In the genomic region with DNA sequence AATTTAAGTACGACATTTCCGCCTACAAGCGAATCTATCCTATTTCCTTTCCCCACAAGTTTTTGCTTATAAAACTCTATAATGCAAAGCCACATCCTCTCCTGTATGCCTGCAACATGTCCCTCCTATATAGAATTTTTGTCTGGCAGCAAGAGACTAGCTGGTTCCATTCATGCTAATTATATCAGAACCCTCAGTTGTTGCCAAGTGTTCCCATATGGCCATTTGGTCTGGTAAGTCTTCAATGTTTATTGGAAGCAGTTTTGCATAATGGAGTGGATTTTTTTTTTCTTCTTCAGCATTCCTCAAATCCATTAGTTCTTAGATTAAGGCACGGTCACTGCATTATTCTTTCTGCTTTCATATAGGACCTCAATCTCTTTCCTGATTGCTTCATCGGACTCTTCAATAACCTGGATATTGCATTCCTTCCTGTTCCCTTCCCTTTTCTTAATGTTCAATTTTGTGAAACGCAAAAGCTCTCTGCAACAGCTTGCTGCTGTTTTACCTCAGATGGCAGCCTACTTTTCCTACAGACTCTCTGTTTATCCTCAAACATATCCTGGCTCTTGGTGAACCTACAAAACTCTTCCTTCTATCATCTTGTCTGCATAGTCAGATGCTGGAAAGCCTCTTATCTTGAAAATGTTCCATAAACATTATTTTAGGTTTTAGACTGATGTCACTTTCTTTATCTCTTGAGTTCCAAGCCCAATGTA, we compare ENCODE assay signal across 24 mouse cellular contexts. TPM values are rescaled to one million over a fixed set of nuclear protein-coding genes. Genes with fewer than 3 reads are reported as not detected.
DNase-seq lines count a peak whose midpoint lies in the region; ATAC-seq lines count a peak whose summit lies in the region.
"Had no signal": no experiment of that assay in that cellular context is flagged by ENCODE, and none has a peak within 500 bp of the region (broad histone marks: within the 10 kb centered on the region; RNA-seq: fewer than 3 reads in every experiment).

No protein-coding gene starts in this region.

- no peak overlapping the region for H3K4me3 ChIP-seq in forebrain, embryonic 14.5 days (ENCODE audit: low read depth, low read length)
- no peak overlapping the region for H3K4me3 ChIP-seq in forebrain, embryonic 11.5 days (ENCODE audit: low read depth, low read length)
- no peak overlapping the region for H3K4me3 ChIP-seq in heart, embryonic 10.5 days
- H3K4me3 ChIP-seq in neural tube, embryonic 15.5 days (replicated peaks) = no peak overlapping the region
- H3K4me3 ChIP-seq: forebrain, embryonic 15.5 days; hindbrain, embryonic 15.5 days; megakaryocyte, embryonic 14.5 days; neural tube, embryonic 13.5 days had no signal

- 85% methylated on average over 6 of the region's 6 CpGs for WGBS in forebrain, embryonic 14.5 days
- WGBS in forebrain, embryonic 11.5 days = 89% methylated on average over 6 of the region's 6 CpGs
- WGBS in heart, embryonic 10.5 days = 88% methylated on average over 6 of the region's 6 CpGs
- 90% methylated on average over 6 of the region's 6 CpGs for WGBS in neural tube, embryonic 15.5 days

- no peak for ATAC-seq in forebrain, embryonic 14.5 days
- no peak for ATAC-seq in forebrain, embryonic 11.5 days (replicated peaks; ENCODE audit: low FRiP score)
- ATAC-seq in neural tube, embryonic 15.5 days (ENCODE audit: low FRiP score) = no peak
- ATAC-seq: forebrain, embryonic 15.5 days; Patski had no signal

- H3K9me3 ChIP-seq in forebrain, embryonic 14.5 days (replicated peaks; ENCODE audit: control insufficient read depth, low read length) = no peaks in the 10 kb centered on the region
- H3K9me3 ChIP-seq in forebrain, embryonic 11.5 days (ENCODE audit: control insufficient read depth, low read length) = no peaks in the 10 kb centered on the region
- no peaks in the 10 kb centered on the region for H3K9me3 ChIP-seq in heart, embryonic 10.5 days
- no peaks in the 10 kb centered on the region for H3K9me3 ChIP-seq in neural tube, embryonic 15.5 days (replicated peaks)
- H3K9me3 ChIP-seq: forebrain, embryonic 15.5 days; G1E; hindbrain, embryonic 15.5 days; megakaryocyte, embryonic 14.5 days; neural tube, embryonic 13.5 days had no signal

- H3K27me3 ChIP-seq in forebrain, embryonic 14.5 days (replicated peaks; ENCODE audit: control insufficient read depth, insufficient read depth, low read length) = no peaks in the 10 kb centered on the region
- H3K27me3 ChIP-seq in forebrain, embryonic 11.5 days (ENCODE audit: control insufficient read depth, insufficient read depth, low read length) = no peaks in the 10 kb centered on the region
- no peaks in the 10 kb centered on the region for H3K27me3 ChIP-seq in heart, embryonic 10.5 days (ENCODE audit: insufficient read depth, poor library complexity, severe bottlenecking)
- no peaks in the 10 kb centered on the region for H3K27me3 ChIP-seq in neural tube, embryonic 15.5 days (replicated peaks)
- H3K27me3 ChIP-seq: CH12.LX; forebrain, embryonic 15.5 days; hindbrain, embryonic 15.5 days; megakaryocyte, embryonic 14.5 days; neural tube, embryonic 13.5 days; Patski had no signal

- no peaks in the 10 kb centered on the region for H3K36me3 ChIP-seq in forebrain, embryonic 14.5 days (ENCODE audit: control insufficient read depth, insufficient read depth, low read length)
- H3K36me3 ChIP-seq in forebrain, embryonic 11.5 days (ENCODE audit: control insufficient read depth, insufficient read depth, low read length) = no peaks in the 10 kb centered on the region
- H3K36me3 ChIP-seq in heart, embryonic 10.5 days = no peaks in the 10 kb centered on the region
- H3K36me3 ChIP-seq in neural tube, embryonic 15.5 days = no peaks in the 10 kb centered on the region
- H3K36me3 ChIP-seq: forebrain, embryonic 15.5 days; G1E; hindbrain, embryonic 15.5 days; neural tube, embryonic 13.5 days had no signal

- H3K27ac ChIP-seq in forebrain, embryonic 14.5 days (ENCODE audit: low read depth, low read length) = no peak overlapping the region
- no peak overlapping the region for H3K27ac ChIP-seq in forebrain, embryonic 11.5 days (ENCODE audit: low read depth, low read length)
- H3K27ac ChIP-seq in heart, embryonic 10.5 days = no peak overlapping the region
- no peak overlapping the region for H3K27ac ChIP-seq in neural tube, embryonic 15.5 days (replicated peaks)
- H3K27ac ChIP-seq: forebrain, embryonic 15.5 days; hindbrain, embryonic 15.5 days; kidney, postnatal 0 days; neural tube, embryonic 13.5 days had no signal

- DNase-seq in forebrain, embryonic 14.5 days (ENCODE audit: low spot score) = peak; percentile 79
- no peak for DNase-seq in forebrain, embryonic 11.5 days (ENCODE audit: low spot score)
- peak; percentile 24 for DNase-seq in layer of hippocampus, adult 9-11 months
- DNase-seq in layer of hippocampus, postnatal 36 days = no peak
- peak; percentile 89 for DNase-seq in brain, adult 2 months (ENCODE audit: low read depth, low spot score)
- peak; percentile 66 for DNase-seq in brain, embryonic 18.5 days (ENCODE audit: low read depth, low spot score)
- no peak for DNase-seq in heart, embryonic 10.5 days (ENCODE audit: low spot score)
- DNase-seq: B cell, adult 2 months; gastrocnemius, postnatal 10 days; kidney, adult 2 months; lung, postnatal 36 days; midbrain, embryonic 14.5 days; spleen, adult 18-20 months; thymus, postnatal 14 days had no signal

- H3K4me2 ChIP-seq in forebrain, embryonic 14.5 days (ENCODE audit: low read length) = no peak overlapping the region
- H3K4me2 ChIP-seq in forebrain, embryonic 11.5 days (ENCODE audit: low read depth, low read length, severe bottlenecking) = no peak overlapping the region
- no peak overlapping the region for H3K4me2 ChIP-seq in neural tube, embryonic 15.5 days
- H3K4me2 ChIP-seq: forebrain, embryonic 15.5 days; heart, embryonic 11.5 days; hindbrain, embryonic 15.5 days; neural tube, embryonic 13.5 days had no signal

- no peaks in the 10 kb centered on the region for H3K4me1 ChIP-seq in forebrain, embryonic 14.5 days (ENCODE audit: control insufficient read depth, insufficient read depth, low read length)
- H3K4me1 ChIP-seq in forebrain, embryonic 11.5 days (replicated peaks; ENCODE audit: control insufficient read depth, insufficient read depth, low read length) = no peaks in the 10 kb centered on the region
- no peaks in the 10 kb centered on the region for H3K4me1 ChIP-seq in heart, embryonic 10.5 days
- no peaks in the 10 kb centered on the region for H3K4me1 ChIP-seq in neural tube, embryonic 15.5 days
- H3K4me1 ChIP-seq: forebrain, embryonic 15.5 days; hindbrain, embryonic 15.5 days; megakaryocyte, embryonic 14.5 days; neural tube, embryonic 13.5 days had no signal

- no peak overlapping the region for H3K9ac ChIP-seq in forebrain, embryonic 14.5 days (ENCODE audit: low read length)
- no peak overlapping the region for H3K9ac ChIP-seq in forebrain, embryonic 11.5 days (ENCODE audit: low read length)
- H3K9ac ChIP-seq in neural tube, embryonic 15.5 days (replicated peaks) = no peak overlapping the region
- H3K9ac ChIP-seq: forebrain, embryonic 15.5 days; hindbrain, embryonic 15.5 days; neural tube, embryonic 13.5 days had no signal

RNA-seq across cellular contexts. Expression of a gene that starts 45.5 kb away (rescaled TPM):
- 14.7 and 16.0 TPM in 2 replicates for polyA plus RNA-seq in forebrain, embryonic 14.5 days (2014; fragmentation: Nextera tagmentation; extraction: Ambion mirVana)
- 19.9 and 21.1 TPM in 2 replicates for polyA plus RNA-seq in forebrain, embryonic 11.5 days (2014; fragmentation: Nextera tagmentation; extraction: Ambion mirVana)
- total RNA-seq in layer of hippocampus, postnatal 36 days (2021) = 1 to 10 TPM; 5.9 TPM
- polyA plus RNA-seq in heart, embryonic 10.5 days (2016; fragmentation: Nextera tagmentation; extraction: Ambion mirVana) = 17.0 and 17.9 TPM in 2 replicates
- polyA plus RNA-seq in neural tube, embryonic 15.5 days (2015; fragmentation: Nextera tagmentation; extraction: Ambion mirVana) = 13.0 and 15.3 TPM in 2 replicates

Comparison
In these comparisons a context has a peak if more than half of its experiments do, and no peak if none do; other contexts are left out.
1. DNase-seq: peak in forebrain, embryonic 14.5 days (single experiment), layer of hippocampus, adult 9-11 months (single experiment), brain, adult 2 months (single experiment) and brain, embryonic 18.5 days (single experiment); none in forebrain, embryonic 11.5 days (single experiment), layer of hippocampus, postnatal 36 days (0 of 2) and heart, embryonic 10.5 days (single experiment).